Mouse (Mus musculus): Measurements from ENCODE around the gene Rad51c. TPM values are rescaled to one million over a fixed set of nuclear protein-coding genes. Genes with fewer than 3 reads are reported as not detected.
"Not testable (repeated sequence)": the region's sequence is repeated elsewhere in the genome, so short reads cannot be mapped to it uniquely, and the experiment has no call there.

The Rad51c gene
- 4.0 TPM for polyA plus RNA-seq (2012; fragmentation: generic; extraction: Trizol)
- long read RNA-seq, experiment 1, transcript Rad51c-202 (9 exons, 3,944 nt): major isoform, 5 of 9 reads
- long read RNA-seq, experiment 1, partial matches to known transcripts: 1 of 9 reads
- long read RNA-seq, experiment 1, other reads (novel, unspliced or antisense): 3 of 9 reads
- long read RNA-seq, experiment 2, transcript Rad51c-202 (9 exons, 3,944 nt): major isoform, 24 of 33 reads
- long read RNA-seq, experiment 2, partial matches to known transcripts: 0 of 33 reads
- long read RNA-seq, experiment 2, other reads (novel, unspliced or antisense): 6 of 33 reads

- no peak for TF ChIP-seq USF1 (IDR thresholded peaks at IDR 0.05; ENCODE audit: low read depth)
- peak; percentile 1 for TF ChIP-seq MAX (IDR thresholded peaks at IDR 0.05)
- no peak for TF ChIP-seq CTCF (IDR thresholded peaks at IDR 0.05; ENCODE audit: control insufficient read depth, insufficient read depth, insufficient read length)
- no peaks in the 10 kb centered on the region for H3K79me3 ChIP-seq (ENCODE audit: low read depth)
- no peaks in the 10 kb centered on the region for H3K36me3 ChIP-seq (ENCODE audit: control insufficient read depth, insufficient read depth)
- no peaks in the 10 kb centered on the region for H3K27me3 ChIP-seq (ENCODE audit: control insufficient read depth, insufficient read depth, insufficient read length)
- no peaks in the 10 kb centered on the region for H3K79me2 ChIP-seq (ENCODE audit: control insufficient read depth, insufficient read depth)
- H3ac ChIP-seq (ENCODE audit: control insufficient read depth, insufficient read length, low read depth): peak within 1 kb of the TSS; percentile 95
- peak within 1 kb of the TSS; percentile 52 for H3K4me3 ChIP-seq (ENCODE audit: insufficient read depth, poor library complexity, severe bottlenecking)
Measured at GRCm38 (mm10) chr11:87404876-87405275, at the start of gene Rad51c, which contains the start of gene Tex14. Gene Rad51c, minus strand, starts transcription at chr11:87404954. Gene Tex14, plus strand, starts transcription at chr11:87405065.

- TF ChIP-seq MYOG (IDR thresholded peaks at IDR 0.05; ENCODE audit: control insufficient read depth, extremely low read depth, insufficient read length) (no peak), CEBPB (IDR thresholded peaks at IDR 0.05; ENCODE audit: low read depth) (no peak), CTCF (IDR thresholded peaks at IDR 0.05; ENCODE audit: control insufficient read depth, insufficient read depth, insufficient read length) (no peak), MAX (IDR thresholded peaks at IDR 0.05) (no peak), MYOD1 (IDR thresholded peaks at IDR 0.05; ENCODE audit: control insufficient read depth, insufficient read length, low read depth) (no peak), FOSL1 (IDR thresholded peaks at IDR 0.05; ENCODE audit: insufficient read depth, low read length, poor library complexity, severe bottlenecking) (no peak), USF1 (IDR thresholded peaks at IDR 0.05; ENCODE audit: low read depth) (no peak)
- Histone ChIP-seq H3K4me3 (ENCODE audit: insufficient read depth, poor library complexity, severe bottlenecking) (no peak overlapping the region), H3K36me3 (ENCODE audit: control insufficient read depth, insufficient read depth) (no peaks in the 10 kb centered on the region), H3ac (ENCODE audit: control insufficient read depth, insufficient read length, low read depth) (no peak overlapping the region), H3K79me3 (ENCODE audit: low read depth) (no peaks in the 10 kb centered on the region), H3K27me3 (ENCODE audit: control insufficient read depth, insufficient read depth, insufficient read length) (no peaks in the 10 kb centered on the region), H3K79me2 (ENCODE audit: control insufficient read depth, insufficient read depth) (no peaks in the 10 kb centered on the region)
Measured at GRCm38 (mm10) chr11:87454035-87454690, 49.4 kb upstream of the Rad51c start.

- Histone ChIP-seq H3K4me3 (ENCODE audit: insufficient read depth, poor library complexity, severe bottlenecking) (no peak overlapping the region), H3K79me3 (ENCODE audit: low read depth) (no peaks in the 10 kb centered on the region), H3ac (ENCODE audit: control insufficient read depth, insufficient read length, low read depth) (no peak overlapping the region), H3K79me2 (ENCODE audit: control insufficient read depth, insufficient read depth) (no peaks in the 10 kb centered on the region), H3K36me3 (ENCODE audit: control insufficient read depth, insufficient read depth) (no peaks in the 10 kb centered on the region), H3K27me3 (ENCODE audit: control insufficient read depth, insufficient read depth, insufficient read length) (no peaks in the 10 kb centered on the region)
- TF ChIP-seq USF1 (IDR thresholded peaks at IDR 0.05; ENCODE audit: low read depth) (no peak), CEBPB (IDR thresholded peaks at IDR 0.05; ENCODE audit: low read depth) (no peak), CTCF (IDR thresholded peaks at IDR 0.05; ENCODE audit: control insufficient read depth, insufficient read depth, insufficient read length) (no peak), MYOG (IDR thresholded peaks at IDR 0.05; ENCODE audit: control insufficient read depth, extremely low read depth, insufficient read length) (no peak), FOSL1 (IDR thresholded peaks at IDR 0.05; ENCODE audit: insufficient read depth, low read length, poor library complexity, severe bottlenecking) (no peak), MAX (IDR thresholded peaks at IDR 0.05) (no peak), MYOD1 (IDR thresholded peaks at IDR 0.05; ENCODE audit: control insufficient read depth, insufficient read length, low read depth) (no peak)
Measured at GRCm38 (mm10) chr11:87453216-87454034, 48.7 kb upstream of the Rad51c start.

- not testable (repeated sequence) for H3K79me2 ChIP-seq (ENCODE audit: control insufficient read depth, insufficient read depth); H3K27me3 ChIP-seq (ENCODE audit: control insufficient read depth, insufficient read depth, insufficient read length); H3K79me3 ChIP-seq (ENCODE audit: low read depth); H3ac ChIP-seq (ENCODE audit: control insufficient read depth, insufficient read length, low read depth); H3K4me3 ChIP-seq (ENCODE audit: insufficient read depth, poor library complexity, severe bottlenecking); H3K36me3 ChIP-seq (ENCODE audit: control insufficient read depth, insufficient read depth)
Measured at GRCm38 (mm10) chr11:87452779-87453178, 48.0 kb upstream of the Rad51c start.

GRCm38 (mm10) chr11:87449847-87450246 is 45.1 kb upstream of the Rad51c start:
- not testable (repeated sequence) for H3K4me3 ChIP-seq (ENCODE audit: insufficient read depth, poor library complexity, severe bottlenecking); H3K36me3 ChIP-seq (ENCODE audit: control insufficient read depth, insufficient read depth); H3K79me2 ChIP-seq (ENCODE audit: control insufficient read depth, insufficient read depth); H3K79me3 ChIP-seq (ENCODE audit: low read depth); H3K27me3 ChIP-seq (ENCODE audit: control insufficient read depth, insufficient read depth, insufficient read length); H3ac ChIP-seq (ENCODE audit: control insufficient read depth, insufficient read length, low read depth)

GRCm38 (mm10) chr11:87449200-87449547 is 44.4 kb upstream of the Rad51c start:
- TF ChIP-seq CEBPB (IDR thresholded peaks at IDR 0.05; ENCODE audit: low read depth) (no peak), MAX (IDR thresholded peaks at IDR 0.05) (no peak), USF1 (IDR thresholded peaks at IDR 0.05; ENCODE audit: low read depth) (no peak), MYOD1 (IDR thresholded peaks at IDR 0.05; ENCODE audit: control insufficient read depth, insufficient read length, low read depth) (no peak), FOSL1 (IDR thresholded peaks at IDR 0.05; ENCODE audit: insufficient read depth, low read length, poor library complexity, severe bottlenecking) (no peak), CTCF (IDR thresholded peaks at IDR 0.05; ENCODE audit: control insufficient read depth, insufficient read depth, insufficient read length) (no peak)
- no peaks in the 10 kb centered on the region for H3K79me2 ChIP-seq (ENCODE audit: control insufficient read depth, insufficient read depth)

More at GRCm38 (mm10) chr11:87449200-87449547, 44.4 kb upstream of the Rad51c start:
- no peaks in the 10 kb centered on the region for H3K27me3 ChIP-seq (ENCODE audit: control insufficient read depth, insufficient read depth, insufficient read length)
- H3ac ChIP-seq (ENCODE audit: control insufficient read depth, insufficient read length, low read depth): no peak overlapping the region
- H3K36me3 ChIP-seq (ENCODE audit: control insufficient read depth, insufficient read depth): no peaks in the 10 kb centered on the region
- H3K4me3 ChIP-seq (ENCODE audit: insufficient read depth, poor library complexity, severe bottlenecking): no peak overlapping the region
- H3K79me3 ChIP-seq (ENCODE audit: low read depth): no peaks in the 10 kb centered on the region
